ENCODE assay signal across 23 mouse cellular contexts in the genomic region with DNA sequence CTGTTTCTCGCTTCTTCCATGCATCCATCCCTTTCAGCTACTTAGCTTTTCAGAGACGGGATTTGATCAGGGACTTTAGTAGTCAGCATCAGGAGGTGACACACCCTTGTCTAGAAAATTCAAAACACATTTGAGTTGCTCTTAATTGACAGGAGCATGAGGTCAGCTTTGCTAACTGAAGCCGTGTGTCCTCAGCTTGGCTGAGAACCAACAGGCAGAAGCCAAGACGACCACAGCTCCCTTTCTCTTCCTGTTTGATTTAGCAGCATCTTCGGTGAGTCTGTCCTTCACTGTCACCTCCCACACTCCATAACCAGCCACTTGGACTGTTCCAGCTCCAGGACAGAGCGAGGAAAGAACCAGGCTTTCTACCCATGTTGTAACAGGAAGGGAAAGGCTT.
A peak's percentile ranks its signal among the peaks of the same experiment; 100 is the strongest.
DNase-seq lines count a peak whose midpoint lies in the region; ATAC-seq and TF ChIP-seq lines count a peak whose summit lies in the region.
"Had no signal": no experiment of that assay in that cellular context is flagged by ENCODE, and none has a peak within 500 bp of the region (broad histone marks: within the 10 kb centered on the region; RNA-seq: fewer than 3 reads in every experiment).

No protein-coding gene starts in this region.

- DNase-seq in embryonic facial prominence, embryonic 11.5 days (ENCODE audit: low spot score), result peak; percentile 12
- no peak for DNase-seq in embryonic facial prominence, embryonic 10.5 days (ENCODE audit: low spot score)
- DNase-seq in 3134 (ENCODE audit: extremely low read depth, insufficient read length, low spot score) (peak; percentile 31), NIH3T3 (ENCODE audit: low read depth) (peak; percentile 60)
- no peak for DNase-seq in urinary bladder, postnatal 10 days (ENCODE audit: low spot score)
- DNase-seq: adrenal gland, adult 2 months; adrenal gland, postnatal 10 days; adrenal gland, postnatal 25 days; B cell, adult 2 months; cerebellum, adult 11-12 months; cerebellum, adult 2 months; cerebellum, adult 9-10 months; cerebellum, postnatal 10 days; cerebellum, postnatal 25 days; forebrain, postnatal 0 days had no signal

- no peak overlapping the region for H3ac ChIP-seq in myocyte (ENCODE audit: control insufficient read depth, insufficient read length)

- no peak overlapping the region for H3K27ac ChIP-seq in embryonic facial prominence, embryonic 11.5 days (replicated peaks; ENCODE audit: low read depth, low read length)
- H3K27ac ChIP-seq in embryonic facial prominence, embryonic 10.5 days (replicated peaks), result no peak overlapping the region
- H3K27ac ChIP-seq in hindbrain, embryonic 12.5 days, result no peak overlapping the region
- H3K27ac ChIP-seq: embryonic facial prominence, embryonic 12.5 days; forebrain, embryonic 13.5 days; forebrain, embryonic 15.5 days had no signal

- no peak for TF ChIP-seq POLR2A in myocyte (IDR thresholded peaks at IDR 0.05; ENCODE audit: insufficient read length, low read depth)

- H3K9me3 ChIP-seq in embryonic facial prominence, embryonic 11.5 days (replicated peaks; ENCODE audit: control insufficient read depth, low read length), result no peaks in the 10 kb centered on the region
- no peaks in the 10 kb centered on the region for H3K9me3 ChIP-seq in embryonic facial prominence, embryonic 10.5 days
- H3K9me3 ChIP-seq in hindbrain, embryonic 12.5 days (replicated peaks), result no peaks in the 10 kb centered on the region
- H3K9me3 ChIP-seq: embryonic facial prominence, embryonic 12.5 days; forebrain, embryonic 13.5 days; forebrain, embryonic 15.5 days had no signal

- ATAC-seq in embryonic facial prominence, embryonic 11.5 days (replicated peaks; ENCODE audit: insufficient number of reproducible peaks, low FRiP score, low TSS enrichment, low read depth), result no peak
- no peak for ATAC-seq in hindbrain, embryonic 12.5 days (ENCODE audit: low FRiP score)
- ATAC-seq: CD4-positive, CD25-positive, alpha-beta regulatory T cell, adult 4 months; forebrain, embryonic 13.5 days; forebrain, embryonic 15.5 days; forebrain, postnatal 0 days had no signal

- H3K4me2 ChIP-seq in embryonic facial prominence, embryonic 11.5 days (ENCODE audit: low read depth, low read length), result no peak overlapping the region
- H3K4me2 ChIP-seq in myocyte (ENCODE audit: low read depth), result peak overlapping the region; percentile 10
- no peak overlapping the region for H3K4me2 ChIP-seq in hindbrain, embryonic 12.5 days (replicated peaks)
- H3K4me2 ChIP-seq: embryonic facial prominence, embryonic 12.5 days; forebrain, embryonic 13.5 days; forebrain, embryonic 15.5 days had no signal

- no peak overlapping the region for H3K4me3 ChIP-seq in embryonic facial prominence, embryonic 11.5 days (ENCODE audit: low read depth, low read length)
- H3K4me3 ChIP-seq in embryonic facial prominence, embryonic 10.5 days, result no peak overlapping the region
- H3K4me3 ChIP-seq in myocyte, result no peak overlapping the region
- H3K4me3 ChIP-seq in hindbrain, embryonic 12.5 days, result no peak overlapping the region
- H3K4me3 ChIP-seq: embryonic facial prominence, embryonic 12.5 days; forebrain, embryonic 13.5 days; forebrain, embryonic 15.5 days had no signal

- no peaks in the 10 kb centered on the region for H3K4me1 ChIP-seq in embryonic facial prominence, embryonic 11.5 days (ENCODE audit: control insufficient read depth, insufficient read depth, low read length)
- H3K4me1 ChIP-seq in embryonic facial prominence, embryonic 10.5 days, result peaks cover 22% of the 10 kb centered on the region
- H3K4me1 ChIP-seq in hindbrain, embryonic 12.5 days, result peaks cover 3% of the 10 kb centered on the region
- H3K4me1 ChIP-seq: embryonic facial prominence, embryonic 12.5 days; forebrain, embryonic 13.5 days; forebrain, embryonic 15.5 days had no signal

- H3K27me3 ChIP-seq in embryonic facial prominence, embryonic 11.5 days (ENCODE audit: control insufficient read depth, insufficient read depth, low read length), result no peaks in the 10 kb centered on the region
- no peaks in the 10 kb centered on the region for H3K27me3 ChIP-seq in embryonic facial prominence, embryonic 10.5 days (replicated peaks; ENCODE audit: low read depth, poor library complexity, severe bottlenecking)
- H3K27me3 ChIP-seq in myocyte (ENCODE audit: control insufficient read depth, insufficient read depth, insufficient read length), result no peaks in the 10 kb centered on the region
- H3K27me3 ChIP-seq in hindbrain, embryonic 12.5 days, result no peaks in the 10 kb centered on the region
- H3K27me3 ChIP-seq: CH12.LX; embryonic facial prominence, embryonic 12.5 days; forebrain, embryonic 13.5 days; forebrain, embryonic 15.5 days had no signal

- H3K79me2 ChIP-seq in myocyte (ENCODE audit: control insufficient read depth, insufficient read depth), result no peaks in the 10 kb centered on the region

- H3K9ac ChIP-seq in embryonic facial prominence, embryonic 11.5 days (replicated peaks; ENCODE audit: low read length), result no peak overlapping the region
- H3K9ac ChIP-seq in hindbrain, embryonic 12.5 days, result no peak overlapping the region
- H3K9ac ChIP-seq: embryonic facial prominence, embryonic 12.5 days; forebrain, embryonic 13.5 days; forebrain, embryonic 15.5 days; forebrain, postnatal 0 days had no signal

- no peaks in the 10 kb centered on the region for H3K36me3 ChIP-seq in embryonic facial prominence, embryonic 11.5 days (replicated peaks; ENCODE audit: control insufficient read depth, insufficient read depth, low read depth, low read length)
- no peaks in the 10 kb centered on the region for H3K36me3 ChIP-seq in embryonic facial prominence, embryonic 10.5 days (replicated peaks)
- H3K36me3 ChIP-seq in myocyte (ENCODE audit: control insufficient read depth, insufficient read depth), result no peaks in the 10 kb centered on the region
- H3K36me3 ChIP-seq in hindbrain, embryonic 12.5 days, result no peaks in the 10 kb centered on the region
- H3K36me3 ChIP-seq: embryonic facial prominence, embryonic 12.5 days; forebrain, embryonic 15.5 days; G1E had no signal

- WGBS in embryonic facial prominence, embryonic 11.5 days, result 63% methylated on average over 6 of the region's 6 CpGs
- 65% methylated on average over 6 of the region's 6 CpGs for WGBS in embryonic facial prominence, embryonic 10.5 days
- WGBS in hindbrain, embryonic 12.5 days, result 74% methylated on average over 6 of the region's 6 CpGs

TF ChIP-seq in myocyte, 11 proteins besides CTCF, POLR2A, EP300 and RAD21:
- no peak for TF ChIP-seq POLR2AphosphoS2 (IDR thresholded peaks at IDR 0.05; ENCODE audit: insufficient read length, low read depth)
- TF ChIP-seq TCF12 (IDR thresholded peaks at IDR 0.05; ENCODE audit: insufficient read depth, poor library complexity, severe bottlenecking), result no peak
- no peak for TF ChIP-seq MAX (IDR thresholded peaks at IDR 0.05; ENCODE audit: low read depth)
- no peak for TF ChIP-seq MYOG (IDR thresholded peaks at IDR 0.05; ENCODE audit: control insufficient read depth in 1 of 3, insufficient read depth in 1 of 3, insufficient read length in 2 of 3, low read depth in 2 of 3)
- TF ChIP-seq REST (IDR thresholded peaks at IDR 0.05; ENCODE audit: insufficient read depth, insufficient read length), result no peak
- TF ChIP-seq E2F4 (IDR thresholded peaks at IDR 0.05; ENCODE audit: insufficient read depth), result no peak
- no peak for TF ChIP-seq TCF3 (IDR thresholded peaks at IDR 0.05; ENCODE audit: insufficient read length, low read depth)
- TF ChIP-seq USF1 (IDR thresholded peaks at IDR 0.05; ENCODE audit: low read depth), result no peak
- TF ChIP-seq SRF (IDR thresholded peaks at IDR 0.05; ENCODE audit: control insufficient read depth, insufficient read length, low read depth), result no peak
- no peak for TF ChIP-seq CEBPB (IDR thresholded peaks at IDR 0.05; ENCODE audit: insufficient read depth, poor library complexity, severe bottlenecking)
TF ChIP-seq in myocyte: peak in this region for 0.

Comparison
In these comparisons a context has a peak if more than half of its experiments do, and no peak if none do; other contexts are left out.
1. DNase-seq: peak in embryonic facial prominence, embryonic 11.5 days (single experiment), 3134 (single experiment) and NIH3T3 (single experiment); none in embryonic facial prominence, embryonic 10.5 days (single experiment) and urinary bladder, postnatal 10 days (single experiment).